8 mouse cellular contexts compared by ENCODE assay signal in genomic region chr11:104468751-104469268, GRCm38 (mm10). TPM values are rescaled to one million over a fixed set of nuclear protein-coding genes. Genes with fewer than 3 reads are reported as not detected.
DNase-seq lines count a peak whose midpoint lies in the region.

TSS of gene Kansl1 (minus strand) at chr11:104468861.

- H3K4me1 ChIP-seq in erythroblast, embryonic 14.5 days (ENCODE audit: control insufficient read depth), result peaks cover 29% of the 10 kb centered on the region
- peaks cover 13% of the 10 kb centered on the region for H3K4me1 ChIP-seq in megakaryocyte, embryonic 14.5 days

- intact Hi-C loops in heart, postnatal 10 days (cut with DNase I), result no loop called here
- intact Hi-C loops in left cerebral cortex, postnatal 10 days (cut with DNase I), result no loop called here

- peak; percentile 45 for DNase-seq in ovary, postnatal 36 days (ENCODE audit: low spot score)
- no peak for DNase-seq in ovary, postnatal 14 days (ENCODE audit: low spot score)
- peak; percentile 8 to 15 for DNase-seq in adrenal gland, postnatal 4 days (ENCODE audit: low spot score in 2 of 2)
- no peak for DNase-seq in heart, postnatal 10 days
- DNase-seq in left cerebral cortex, postnatal 10 days (ENCODE audit: extremely low spot score in 1 of 2, low spot score in 2 of 2), result peak in 1 of 2 experiments; percentile 61
- DNase-seq in testis, postnatal 14 days (ENCODE audit: low spot score), result peak; percentile 72

- H3K27me3 ChIP-seq in erythroblast, embryonic 14.5 days (ENCODE audit: control insufficient read depth), result no peaks in the 10 kb centered on the region
- H3K27me3 ChIP-seq in megakaryocyte, embryonic 14.5 days (replicated peaks), result no peaks in the 10 kb centered on the region

- H3K4me3 ChIP-seq in erythroblast, embryonic 14.5 days (replicated peaks), result peak within 1 kb of the TSS; percentile 94
- H3K4me3 ChIP-seq in megakaryocyte, embryonic 14.5 days (replicated peaks), result peak within 1 kb of the TSS; percentile 96

- H3K9me3 ChIP-seq in erythroblast, embryonic 14.5 days (ENCODE audit: control insufficient read depth, low read length), result no peaks in the 10 kb centered on the region
- H3K9me3 ChIP-seq in megakaryocyte, embryonic 14.5 days, result no peaks in the 10 kb centered on the region

- peaks cover 7% of the 10 kb centered on the region for H3K36me3 ChIP-seq in erythroblast, embryonic 14.5 days (ENCODE audit: control insufficient read depth)
- H3K36me3 ChIP-seq in megakaryocyte, embryonic 14.5 days (replicated peaks; ENCODE audit: low read length), result peaks cover 19% of the 10 kb centered on the region

RNA-seq across cellular contexts. Expression of gene Kansl1, which starts in this region (rescaled TPM):
- total RNA-seq in adrenal gland, postnatal 4 days (2021), result 10 to 100 TPM; 63.3 to 63.6 TPM
- 7.5 and 8.5 TPM in 2 replicates for polyA plus RNA-seq in erythroblast, embryonic 14.5 days (2012)
- 10 to 100 TPM; 34.4 to 37.4 TPM for total RNA-seq in heart, postnatal 10 days (2021)
- 10 to 100 TPM; 67.0 to 67.8 TPM for total RNA-seq in left cerebral cortex, postnatal 10 days (2021)
- 67.1 and 120 TPM in 2 replicates for polyA plus RNA-seq in megakaryocyte, embryonic 14.5 days (2012; ENCODE audit: insufficient read depth, low replicate concordance)

Comparison
In these comparisons a context has a peak if more than half of its experiments do, and no peak if none do; other contexts are left out.
1. DNase-seq: peak in ovary, postnatal 36 days (single experiment), adrenal gland, postnatal 4 days (2 of 2) and testis, postnatal 14 days (single experiment); none in ovary, postnatal 14 days (single experiment) and heart, postnatal 10 days (0 of 2).